Mouse (Mus musculus) monocyte, adult 5-6 weeks (primary cell): ENCODE measurements around the gene Mucl2. TPM values are rescaled to one million over a fixed set of nuclear protein-coding genes. Genes with fewer than 3 reads are reported as not detected.
"Not testable (repeated sequence)": the region's sequence is repeated elsewhere in the genome, so short reads cannot be mapped to it uniquely, and the experiment has no call there.

ENCODE experiments used
- ATAC-seq: fragments of 153-309, 156-312 bp; replicated peaks from 2 replicates; pipeline ENCODE4 v1.8.0; 2017; ENCODE audit warnings: mild to moderate bottlenecking; ENCODE audit not compliant: low TSS enrichment, insufficient number of reproducible peaks, severe bottlenecking, poor library complexity, low FRiP score
- total RNA-seq: library from RNA; stranded (forward); fragments of 200-1000, 200-491, 200-594 nt; gene quantifications from 3 replicates; pipeline ENCODE4 v1.2.3, GENCODE M21; 2017

Gene Mucl2
- total RNA-seq, result not detected in 3 replicates

DNA sequence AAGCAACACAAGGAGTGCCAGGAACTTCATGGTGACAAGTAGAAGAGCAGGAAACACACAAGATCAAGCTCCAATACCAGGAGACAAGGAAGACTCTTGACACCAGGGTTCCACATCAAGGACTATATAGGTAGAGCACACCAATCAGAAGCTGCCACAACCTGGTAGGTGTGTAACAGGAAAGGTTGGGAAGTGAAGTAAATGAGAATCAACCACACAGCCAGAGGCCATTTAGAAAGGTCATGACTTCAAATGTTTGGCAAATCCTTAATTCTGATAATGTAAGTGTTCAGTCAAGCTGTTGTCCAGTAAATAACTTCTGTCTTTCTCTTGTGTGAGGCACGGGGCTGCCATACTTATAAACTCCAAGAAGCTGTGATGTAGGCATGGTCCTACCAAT lies at the start of gene Mucl2:
Gene Mucl2 (minus strand): TSS at position 101 of the 400 bp plus-strand sequence.
- no peak for ATAC-seq

DNA sequence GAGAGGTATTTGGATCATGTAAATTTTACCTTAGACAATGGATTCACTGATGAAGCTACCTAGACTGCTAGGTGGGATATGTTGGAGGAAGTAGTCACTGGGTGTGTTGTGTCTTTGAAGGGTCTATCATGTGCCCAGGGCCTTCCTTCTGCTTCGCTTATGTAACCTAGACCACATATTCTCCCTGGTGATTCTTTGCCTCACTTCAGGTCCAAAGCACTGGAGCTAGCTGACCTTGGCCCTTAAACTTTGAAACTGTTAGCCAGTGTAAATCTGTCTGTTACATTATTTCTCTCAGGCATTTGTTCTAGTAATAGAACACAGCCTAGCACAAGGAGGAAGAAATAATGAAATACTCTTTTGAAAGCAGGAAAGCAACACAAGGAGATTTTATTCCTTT lies 13.9 kb upstream of the Mucl2 start:
- not testable (repeated sequence) for ATAC-seq

Other genes starting within 250 kb of the Mucl2 start
- not detected in 3 replicates for gene Mucl1, start 143.8 kb downstream of the Mucl2 start, total RNA-seq